Mouse (Mus musculus) NIH3T3 (cell line): ENCODE results near the gene Prdm10.

ENCODE experiments used
- DNase-seq: peaks from one replicate; pipeline ENCODE4 v3.0.0-alpha.2; 2012; ENCODE audit warnings: low read depth

Prdm10 gene

GRCm38 (mm10) chr9:31304358-31304757 lies 24.0 kb downstream of the Prdm10 start:
- DNase-seq: no peak

- no peak for DNase-seq
Measured at GRCm38 (mm10) chr9:31305117-31305516, 24.8 kb downstream of the Prdm10 start.

GRCm38 (mm10) chr9:31305807-31306206 lies 25.5 kb downstream of the Prdm10 start:
- peak; percentile 24 for DNase-seq

DNA sequence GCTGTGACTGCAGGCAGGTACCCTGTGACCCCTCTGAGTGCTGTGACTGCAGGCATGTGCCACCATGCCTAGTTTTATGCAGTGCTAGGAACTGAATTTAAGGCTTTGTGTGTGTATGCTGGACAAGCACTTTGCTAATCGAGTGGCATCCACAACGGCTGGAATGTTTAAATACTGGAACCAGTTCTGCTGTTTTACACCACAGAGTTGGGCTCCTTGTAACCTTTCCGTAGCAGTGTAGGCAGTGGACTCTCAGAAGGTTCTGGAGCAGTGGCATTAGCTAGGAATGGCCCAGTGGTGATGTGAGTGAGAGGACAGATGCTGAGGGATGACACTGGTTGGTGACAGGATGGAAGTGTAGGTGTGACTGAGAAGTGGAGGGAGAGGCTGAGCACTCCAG lies 26.9 kb downstream of the Prdm10 start:
- no peak for DNase-seq

DNA sequence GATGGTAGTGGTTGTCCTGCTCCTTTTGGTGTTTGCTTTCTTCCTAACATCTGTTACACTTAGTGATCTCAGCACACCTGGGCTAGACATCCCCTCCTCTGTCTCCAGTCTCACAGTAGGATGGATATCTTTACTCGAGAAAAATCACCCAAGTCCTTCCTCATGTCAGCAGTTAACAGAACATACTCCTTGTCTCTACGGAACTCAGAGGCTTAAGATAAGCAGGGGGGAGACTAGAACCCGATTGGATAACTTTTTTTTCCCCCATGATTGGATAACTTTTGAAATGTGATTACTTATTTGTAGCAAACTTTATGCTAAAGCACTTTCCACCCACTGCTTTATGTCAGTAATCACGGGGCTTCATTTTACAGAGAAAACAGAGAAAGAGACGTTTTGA lies 28.7 kb downstream of the Prdm10 start:
- no peak for DNase-seq

DNA sequence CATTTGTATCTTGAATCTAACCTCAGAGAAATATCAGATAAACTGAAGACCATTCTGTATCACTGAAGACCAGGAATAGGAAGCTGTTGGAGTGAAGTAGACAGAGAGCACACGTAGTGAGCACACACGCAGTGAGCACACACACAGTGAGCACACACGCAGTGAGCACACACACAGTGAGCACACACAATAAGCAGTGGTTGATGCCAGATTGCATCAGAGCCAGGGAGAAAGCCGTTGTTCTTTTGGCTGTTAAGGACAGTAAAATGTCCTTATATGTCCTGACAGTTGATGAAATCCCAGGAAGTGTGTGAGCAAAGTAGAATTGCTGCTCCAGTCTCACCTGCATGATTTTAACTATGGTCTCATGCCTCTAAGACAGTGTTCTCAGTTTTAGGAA lies 30.3 kb downstream of the Prdm10 start:
- DNase-seq: no peak

GRCm38 (mm10) chr9:31313876-31314275 lies 33.5 kb downstream of the Prdm10 start:
- DNase-seq: no peak

- DNase-seq: no peak
Measured at GRCm38 (mm10) chr9:31315983-31316382, 35.6 kb downstream of the Prdm10 start.

DNA sequence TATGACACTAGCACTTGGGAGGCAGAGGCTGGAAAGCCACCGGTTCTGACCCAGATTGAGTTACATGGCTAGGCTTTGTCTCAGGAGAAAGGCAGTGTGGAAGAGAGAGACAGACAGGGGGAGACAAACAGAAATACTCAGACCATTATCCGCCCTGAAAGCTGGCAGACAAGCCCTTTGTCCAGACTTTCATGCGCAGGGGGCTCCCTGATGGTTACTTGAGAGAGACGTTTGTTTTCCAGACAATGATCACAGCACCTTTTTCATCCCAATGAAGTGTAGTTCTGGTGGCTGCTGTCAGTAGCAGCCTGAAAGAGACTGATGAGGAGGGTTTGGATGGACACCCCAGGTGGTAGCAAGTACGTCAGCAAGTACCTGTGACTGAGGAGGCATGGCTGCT lies 38.6 kb downstream of the Prdm10 start:
- no peak for DNase-seq

DNA sequence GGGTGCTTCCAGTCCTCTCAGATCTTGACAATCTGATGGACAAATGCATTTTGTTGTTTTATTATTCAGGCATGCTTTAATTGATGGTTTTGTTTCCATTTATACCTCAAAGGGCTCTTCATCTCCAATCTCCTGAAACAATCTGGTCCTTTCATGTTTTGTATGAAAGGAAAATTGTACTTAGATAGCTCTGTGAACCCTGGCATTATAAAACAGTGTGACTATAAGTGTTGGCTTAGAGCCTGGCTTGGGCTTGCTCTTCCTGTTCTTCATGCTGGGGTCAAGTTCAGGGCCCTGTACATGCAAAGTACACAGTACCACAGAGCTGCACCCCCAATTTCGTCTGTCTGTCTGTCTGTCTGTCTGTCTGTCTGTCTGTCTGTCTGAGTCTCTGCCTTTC lies 40.4 kb downstream of the Prdm10 start:
- peak; percentile 12 for DNase-seq

GRCm38 (mm10) chr9:31321526-31321925 lies 41.2 kb downstream of the Prdm10 start:
- DNase-seq: no peak

DNA sequence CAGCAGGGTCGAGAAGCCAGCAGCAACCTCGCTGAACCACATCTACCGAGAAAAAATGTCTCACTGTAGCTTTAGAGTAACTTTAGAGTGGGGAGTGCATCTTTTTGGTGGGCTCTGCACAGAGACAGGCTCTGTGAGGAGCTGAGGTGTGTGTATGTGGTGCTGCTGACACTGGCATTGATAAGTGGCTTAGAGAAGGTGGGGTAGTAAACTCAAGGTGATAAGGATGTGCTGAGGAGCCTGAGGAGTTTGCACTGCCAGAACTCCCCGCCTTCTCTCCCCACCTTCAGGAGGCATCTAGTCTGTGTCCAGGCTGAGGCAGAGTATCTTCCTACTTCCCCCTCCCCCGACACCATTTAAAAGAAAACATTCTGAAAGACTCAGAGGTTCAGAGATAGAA lies 41.8 kb downstream of the Prdm10 start:
- DNase-seq: no peak

GRCm38 (mm10) chr9:31330816-31331215 lies 50.5 kb downstream of the Prdm10 start:
- no peak for DNase-seq

DNA sequence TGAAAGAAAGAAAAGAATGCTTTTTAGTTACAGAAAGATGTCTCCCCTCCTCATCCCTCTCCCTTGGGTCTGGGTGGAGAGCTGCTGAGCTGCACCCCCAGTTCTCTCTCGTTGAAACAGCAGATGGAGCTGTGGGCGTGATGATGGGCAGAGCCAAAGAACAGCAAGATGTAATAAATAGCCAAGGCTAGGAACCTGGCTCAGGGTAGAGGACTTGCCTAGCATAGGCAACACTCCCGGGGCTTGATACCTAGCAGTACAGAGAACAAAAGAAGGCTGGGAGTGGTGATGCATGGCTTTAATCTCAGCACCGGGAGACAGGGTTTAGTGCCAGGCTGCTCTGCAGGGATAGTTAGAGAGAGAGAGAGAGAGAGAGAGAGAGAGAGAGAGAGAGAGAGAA lies 50.9 kb downstream of the Prdm10 start:
- DNase-seq: no peak

GRCm38 (mm10) chr9:31331906-31332305 lies 51.6 kb downstream of the Prdm10 start:
- peak; percentile 14 for DNase-seq

GRCm38 (mm10) chr9:31332826-31333225 lies 52.5 kb downstream of the Prdm10 start:
- no peak for DNase-seq

- no peak for DNase-seq
Measured at GRCm38 (mm10) chr9:31334991-31335390, 54.7 kb downstream of the Prdm10 start.

DNA sequence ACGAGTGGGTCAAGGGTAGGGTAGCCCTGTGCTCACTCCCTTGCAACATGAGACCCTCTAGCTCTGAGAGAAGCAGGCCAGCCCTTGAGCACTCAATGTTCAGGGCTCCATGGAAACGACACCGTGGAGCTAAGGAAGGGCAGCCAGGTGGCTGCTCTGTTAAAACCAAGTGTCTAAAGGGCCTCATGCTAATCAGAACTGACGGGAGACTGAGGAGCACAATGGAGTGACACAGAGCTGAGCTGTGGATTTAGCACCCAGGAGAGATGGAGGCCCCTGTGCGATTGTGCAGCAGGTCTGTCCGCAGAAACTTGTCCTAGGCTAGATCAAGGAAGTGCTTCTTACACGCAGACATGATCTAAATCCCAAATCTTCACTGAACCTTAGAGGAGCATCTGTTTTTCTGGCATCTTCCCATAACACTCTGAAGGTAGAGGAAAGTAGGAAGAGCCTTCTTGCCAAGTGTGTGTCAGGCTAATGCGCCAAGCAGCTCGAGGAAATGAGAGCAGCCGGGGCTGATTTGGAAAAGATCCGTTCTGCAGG lies 64.0 kb downstream of the Prdm10 start:
- no peak for DNase-seq

DNA sequence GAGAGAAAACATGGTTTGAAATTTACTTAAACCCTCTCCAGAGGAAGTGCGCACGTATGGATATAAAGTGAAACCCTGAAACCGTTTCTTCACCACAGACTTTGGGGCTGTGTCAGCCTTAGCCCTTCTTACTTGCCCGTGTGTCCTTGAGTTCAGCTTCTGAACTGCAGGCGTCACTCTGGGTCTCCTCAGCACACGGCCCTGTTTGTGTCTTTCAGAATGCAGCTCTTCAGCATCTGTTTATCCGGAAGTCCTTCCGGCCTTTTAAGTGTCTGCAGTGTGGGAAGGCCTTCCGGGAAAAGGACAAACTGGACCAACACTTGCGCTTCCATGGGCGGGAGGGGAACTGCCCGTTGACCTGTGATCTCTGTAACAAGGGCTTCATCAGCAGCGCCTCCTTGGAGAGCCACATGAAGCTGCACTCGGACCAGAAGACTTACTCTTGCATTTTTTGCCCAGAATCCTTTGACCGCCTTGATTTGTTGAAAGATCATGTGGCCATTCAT lies 66.3 kb downstream of the Prdm10 start:
- no peak for DNase-seq

- DNase-seq: no peak
Measured at GRCm38 (mm10) chr9:31348458-31348857, 68.1 kb downstream of the Prdm10 start.

DNA sequence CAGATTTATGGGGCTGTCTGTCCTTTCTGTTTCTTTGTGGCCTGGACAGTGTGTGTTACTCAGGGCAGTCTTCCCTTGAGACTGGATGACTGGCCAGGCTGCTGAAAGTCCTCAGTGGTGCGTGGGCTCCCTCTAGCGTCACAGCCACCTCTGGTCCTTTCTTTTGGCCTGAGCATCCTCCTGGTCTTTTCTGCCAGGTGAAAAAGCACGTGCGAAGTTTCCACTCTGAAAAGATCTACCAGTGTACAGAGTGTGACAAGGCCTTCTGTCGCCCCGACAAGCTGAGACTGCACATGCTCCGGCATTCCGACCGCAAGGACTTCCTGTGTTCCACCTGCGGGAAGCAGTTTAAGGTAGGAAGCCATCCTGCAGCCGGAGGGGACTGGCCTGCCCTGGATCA lies 68.6 kb downstream of the Prdm10 start:
- peak; percentile 83 for DNase-seq

- no peak for DNase-seq
Measured at GRCm38 (mm10) chr9:31352716-31353115, 72.4 kb downstream of the Prdm10 start.

GRCm38 (mm10) chr9:31353518-31353917 lies 73.2 kb downstream of the Prdm10 start:
- DNase-seq: no peak

GRCm38 (mm10) chr9:31354051-31354450 lies 73.7 kb downstream of the Prdm10 start:
- no peak for DNase-seq
